Mouse (Mus musculus): ENCODE measurements at regions not wholly inside any gene's neighbourhood (a gene's known extent, or its start where the extent isn't known, plus 50 kb on each side); places are given as distances from the start of the nearest gene placed in this dataset.

DNA sequence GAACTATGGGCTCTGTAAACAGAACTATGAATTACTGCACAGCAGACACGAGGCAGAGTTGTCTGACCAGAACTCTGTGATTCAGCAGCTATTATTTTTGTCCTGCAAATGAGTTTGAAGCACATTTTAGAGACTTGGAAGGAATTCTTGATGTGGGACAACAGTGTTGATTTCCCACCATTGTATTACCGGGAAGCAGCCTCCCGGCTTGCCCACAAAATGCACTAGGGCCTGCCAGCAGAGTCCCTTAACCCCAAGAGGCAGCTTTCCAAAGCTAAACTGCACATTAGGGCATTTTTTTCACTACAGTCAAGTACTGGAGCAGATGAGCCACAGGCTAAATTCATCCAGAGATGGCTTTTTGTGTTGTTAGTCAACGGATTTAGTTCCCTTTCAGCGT is 230.8 kb upstream of the Usp25 start:
- no peak for TF ChIP-seq CTCF (IDR thresholded peaks at IDR 0.05; ENCODE audit: low read depth)
- WGBS = 67% methylated on average over 5 of the region's 5 CpGs
- Histone ChIP-seq H3K4me1 (ENCODE audit: insufficient read depth) (no peaks in the 10 kb centered on the region), H3K4me2 (no peak overlapping the region), H3K36me3 (ENCODE audit: insufficient read depth) (no peaks in the 10 kb centered on the region), H3K9me3 (ENCODE audit: low read depth, low read length) (no peaks in the 10 kb centered on the region), H3K27ac (ENCODE audit: low read depth) (no peak overlapping the region), H3K4me3 (ENCODE audit: low read depth, low read length) (no peak overlapping the region), H3K27me3 (ENCODE audit: insufficient read depth, low read length) (no peaks in the 10 kb centered on the region), H3K9ac (no peak overlapping the region)
- DNase-seq = no peak
- no peak for ATAC-seq (ENCODE audit: insufficient read depth)

DNA sequence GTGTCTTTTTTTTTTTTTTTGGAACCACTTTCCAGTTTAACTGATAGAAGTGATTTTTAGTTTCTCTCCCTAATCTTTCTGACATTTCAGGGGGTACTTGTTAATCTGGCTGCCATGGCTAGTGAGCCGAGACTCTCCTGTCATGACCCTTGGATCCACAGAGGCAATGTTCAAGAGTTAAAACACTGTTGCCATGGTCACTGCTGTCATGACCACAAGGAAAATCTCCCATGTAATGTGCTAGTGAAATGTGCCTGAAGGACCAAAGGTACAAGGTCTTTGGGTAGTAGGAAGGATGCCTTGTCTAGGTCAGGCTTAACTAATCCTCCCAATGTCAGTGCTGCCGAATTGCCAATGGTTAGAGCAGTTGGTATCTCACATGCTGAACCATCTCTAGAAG is 237.7 kb upstream of the Usp25 start:
- H3K36me3 ChIP-seq (ENCODE audit: insufficient read depth) = no peaks in the 10 kb centered on the region
- H3K27ac ChIP-seq (ENCODE audit: low read depth) = no peak overlapping the region
- TF ChIP-seq CTCF (IDR thresholded peaks at IDR 0.05; ENCODE audit: low read depth) = no peak
- H3K9ac ChIP-seq = no peak overlapping the region
- no peaks in the 10 kb centered on the region for H3K27me3 ChIP-seq (ENCODE audit: insufficient read depth, low read length)
- WGBS = 55% methylated on average over 2 of the region's 2 CpGs
- no peak overlapping the region for H3K4me3 ChIP-seq (ENCODE audit: low read depth, low read length)
- H3K4me2 ChIP-seq = no peak overlapping the region
- no peaks in the 10 kb centered on the region for H3K9me3 ChIP-seq (ENCODE audit: low read depth, low read length)
- DNase-seq (no peak), ATAC-seq (ENCODE audit: insufficient read depth) (no peak)
- H3K4me1 ChIP-seq (ENCODE audit: insufficient read depth) = no peaks in the 10 kb centered on the region

DNA sequence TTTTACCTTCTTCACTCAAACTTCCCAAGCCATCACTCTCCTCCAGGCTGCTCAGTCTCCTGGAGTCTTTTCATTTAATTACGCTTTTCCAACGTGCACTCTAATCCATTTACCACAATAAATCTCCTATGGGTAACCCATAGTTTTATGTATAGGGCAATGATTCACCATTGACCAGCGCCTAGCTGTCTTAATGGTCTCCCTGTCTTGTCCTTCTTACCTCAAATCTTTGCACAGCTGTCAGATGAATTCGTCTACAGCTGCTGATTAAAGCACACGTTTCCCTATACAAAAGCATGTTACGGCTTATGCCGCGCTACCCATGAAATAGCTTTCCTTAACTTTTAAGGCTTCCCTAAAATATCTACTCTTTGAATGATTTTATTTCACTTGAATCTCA is 239.5 kb upstream of the Usp25 start:
- Histone ChIP-seq H3K4me3 (ENCODE audit: low read depth, low read length) (no peak overlapping the region), H3K9me3 (ENCODE audit: low read depth, low read length) (no peaks in the 10 kb centered on the region), H3K27me3 (ENCODE audit: insufficient read depth, low read length) (no peaks in the 10 kb centered on the region), H3K36me3 (ENCODE audit: insufficient read depth) (no peaks in the 10 kb centered on the region), H3K9ac (no peak overlapping the region), H3K4me1 (ENCODE audit: insufficient read depth) (no peaks in the 10 kb centered on the region), H3K4me2 (no peak overlapping the region), H3K27ac (ENCODE audit: low read depth) (no peak overlapping the region)
- DNase-seq = no peak
- TF ChIP-seq CTCF (IDR thresholded peaks at IDR 0.05; ENCODE audit: low read depth) = no peak
- 69% methylated on average over 8 of the region's 8 CpGs for WGBS
- ATAC-seq (ENCODE audit: insufficient read depth) = no peak

DNA sequence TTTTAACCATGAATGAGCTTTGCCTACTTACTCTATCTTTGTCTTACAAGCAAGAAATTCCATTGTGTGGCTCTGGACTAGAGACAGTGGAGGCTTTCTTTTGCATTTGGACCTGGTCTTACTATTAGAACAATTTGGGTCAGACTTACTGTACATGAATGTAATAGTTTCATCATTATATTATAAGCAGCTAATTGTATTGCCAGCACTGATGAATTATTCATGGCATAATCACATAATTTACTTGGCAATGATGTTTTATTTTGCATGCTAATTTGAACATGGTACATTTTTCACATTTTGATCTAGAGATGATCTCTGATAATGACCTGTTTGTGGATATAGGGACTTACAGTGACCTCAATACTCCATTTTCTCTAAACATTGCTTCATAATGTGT is 240.0 kb upstream of the Usp25 start:
- H3K27ac ChIP-seq (ENCODE audit: low read depth) = no peak overlapping the region
- ATAC-seq (ENCODE audit: insufficient read depth) (no peak), DNase-seq (no peak)
- no peaks in the 10 kb centered on the region for H3K9me3 ChIP-seq (ENCODE audit: low read depth, low read length)
- H3K4me2 ChIP-seq = no peak overlapping the region
- H3K4me3 ChIP-seq (ENCODE audit: low read depth, low read length) = no peak overlapping the region
- H3K27me3 ChIP-seq (ENCODE audit: insufficient read depth, low read length) = no peaks in the 10 kb centered on the region
- no peak overlapping the region for H3K9ac ChIP-seq
- H3K36me3 ChIP-seq (ENCODE audit: insufficient read depth) = no peaks in the 10 kb centered on the region
- TF ChIP-seq CTCF (IDR thresholded peaks at IDR 0.05; ENCODE audit: low read depth) = no peak
- no peaks in the 10 kb centered on the region for H3K4me1 ChIP-seq (ENCODE audit: insufficient read depth)

DNA sequence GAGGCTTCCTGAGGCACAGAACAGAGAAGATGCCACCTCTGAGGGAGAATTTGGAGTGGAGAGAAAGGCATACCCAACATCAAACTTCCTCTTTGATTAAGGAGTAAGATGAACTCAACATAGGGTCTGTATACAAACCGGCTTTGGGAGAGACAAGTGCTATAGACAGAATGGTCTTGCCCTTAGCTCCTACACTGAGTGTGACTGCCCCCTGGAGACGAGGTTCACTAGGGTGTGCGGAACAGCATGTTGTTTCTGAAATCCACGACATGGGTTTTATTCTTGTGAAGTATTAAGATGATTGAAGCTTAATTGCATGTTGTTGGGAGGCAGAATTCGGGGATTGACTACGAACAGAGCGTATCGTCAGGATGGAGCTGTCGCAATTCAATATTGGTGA is 244.9 kb upstream of the Usp25 start:
- peak; percentile 62 for DNase-seq
- WGBS = 71% methylated on average over 9 of the region's 9 CpGs

DNA sequence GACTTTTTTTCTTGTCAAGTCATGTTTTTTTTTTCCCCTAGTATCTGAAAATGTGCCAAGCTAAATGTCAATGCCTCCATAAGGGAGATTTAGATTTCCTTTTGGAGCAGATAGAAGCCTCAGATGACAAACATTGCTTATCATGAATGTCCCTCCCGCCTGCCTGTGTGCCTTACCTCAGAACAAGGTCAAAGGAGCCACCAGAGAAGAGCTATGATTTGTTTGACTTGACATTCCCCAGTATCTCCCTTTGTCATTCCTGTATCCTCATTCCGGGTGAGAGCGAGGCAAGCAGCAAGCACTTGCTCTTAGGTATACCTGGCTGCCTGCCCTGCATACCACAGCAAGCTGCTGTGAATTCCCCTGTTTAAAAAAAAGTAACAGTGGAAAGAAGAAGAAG is 246.9 kb upstream of the Usp25 start:
- WGBS = 46% methylated on average over 3 of the region's 3 CpGs
- ATAC-seq (ENCODE audit: insufficient read depth) = no peak
- peak; percentile 40 for DNase-seq

More for the DNA sequence above, 244.9 kb upstream of the Usp25 start:
- Histone ChIP-seq H3K4me3 (ENCODE audit: low read depth, low read length) (no peak overlapping the region), H3K27me3 (ENCODE audit: insufficient read depth, low read length) (no peaks in the 10 kb centered on the region), H3K4me1 (ENCODE audit: insufficient read depth) (peaks cover 4% of the 10 kb centered on the region; the same call in 1 of the 2 replicates), H3K27ac (ENCODE audit: low read depth) (no peak overlapping the region), H3K9ac (no peak overlapping the region), H3K36me3 (ENCODE audit: insufficient read depth) (no peaks in the 10 kb centered on the region), H3K9me3 (ENCODE audit: low read depth, low read length) (no peaks in the 10 kb centered on the region), H3K4me2 (no peak overlapping the region)
- peak; percentile 61 for TF ChIP-seq CTCF (IDR thresholded peaks at IDR 0.05; ENCODE audit: low read depth)
- peak; percentile 65; the same call in 1 of the 2 replicates for ATAC-seq (ENCODE audit: insufficient read depth)

DNA sequence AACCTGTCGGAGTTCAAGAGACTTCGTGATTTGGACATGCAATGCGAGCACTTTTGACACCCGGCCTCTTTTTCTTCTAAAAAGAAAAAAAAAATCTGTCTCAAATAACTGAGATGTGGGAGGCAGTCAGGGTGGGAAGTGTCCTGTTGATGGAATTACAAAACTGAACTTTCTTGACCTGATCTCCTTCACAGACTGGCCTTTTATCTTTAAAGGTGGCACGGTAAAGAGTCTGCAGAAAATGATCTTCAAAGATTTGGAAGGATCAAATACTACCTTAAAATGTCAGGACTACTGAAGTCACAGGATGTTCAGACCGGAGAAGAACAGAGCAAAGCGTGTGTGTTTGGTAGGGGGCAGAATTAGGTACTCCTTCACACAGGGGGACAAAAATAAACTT is 248.0 kb upstream of the Usp25 start:
- no peaks in the 10 kb centered on the region for H3K9me3 ChIP-seq (ENCODE audit: low read depth, low read length)
- DNase-seq = no peak
- H3K4me3 ChIP-seq (ENCODE audit: low read depth, low read length) = no peak overlapping the region
- no peak overlapping the region for H3K27ac ChIP-seq (ENCODE audit: low read depth)
- no peak overlapping the region for H3K9ac ChIP-seq
- 14% methylated on average over 7 of the region's 7 CpGs for WGBS
- no peaks in the 10 kb centered on the region for H3K36me3 ChIP-seq (ENCODE audit: insufficient read depth)
- peaks cover 4% of the 10 kb centered on the region for H3K4me1 ChIP-seq (ENCODE audit: insufficient read depth)
- TF ChIP-seq CTCF (IDR thresholded peaks at IDR 0.05; ENCODE audit: low read depth) = no peak
- H3K27me3 ChIP-seq (ENCODE audit: insufficient read depth, low read length) = no peaks in the 10 kb centered on the region
- 0 out of 2 replicates have a peak overlapping the region, but pooled peaks have one; percentile 16 for H3K4me2 ChIP-seq
- no peak for ATAC-seq (ENCODE audit: insufficient read depth)

More for the DNA sequence above, 246.9 kb upstream of the Usp25 start:
- Histone ChIP-seq H3K27ac (ENCODE audit: low read depth) (no peak overlapping the region), H3K4me1 (ENCODE audit: insufficient read depth) (peaks cover 4% of the 10 kb centered on the region), H3K9me3 (ENCODE audit: low read depth, low read length) (no peaks in the 10 kb centered on the region), H3K4me2 (no peak overlapping the region), H3K4me3 (ENCODE audit: low read depth, low read length) (no peak overlapping the region), H3K9ac (no peak overlapping the region), H3K27me3 (ENCODE audit: insufficient read depth, low read length) (no peaks in the 10 kb centered on the region), H3K36me3 (ENCODE audit: insufficient read depth) (no peaks in the 10 kb centered on the region)
- TF ChIP-seq CTCF (IDR thresholded peaks at IDR 0.05; ENCODE audit: low read depth) = no peak

DNA sequence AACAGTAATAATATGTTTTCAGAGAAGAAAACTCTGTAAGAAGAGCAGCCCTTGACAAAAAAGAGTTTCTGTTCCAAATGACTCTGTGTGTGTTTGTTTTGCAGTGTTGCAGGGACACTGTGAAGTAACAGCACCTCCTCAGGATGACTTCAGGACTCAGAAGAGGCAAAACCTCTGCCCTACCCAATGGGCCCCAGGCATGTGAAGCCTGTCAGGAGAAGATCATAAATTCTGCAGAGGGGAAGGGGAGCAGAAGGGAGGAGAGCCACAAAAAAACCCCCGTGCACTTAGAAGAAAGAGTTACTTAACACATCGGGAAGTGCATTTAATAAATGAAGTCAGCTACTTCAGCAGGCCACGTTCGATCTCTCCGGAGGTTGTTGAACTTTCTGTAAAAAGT is 248.5 kb upstream of the Usp25 start:
- ATAC-seq (ENCODE audit: insufficient read depth) (no peak), DNase-seq (no peak)
- 8% methylated on average over 5 of the region's 5 CpGs for whole genome bisulfite sequencing
- peaks cover 4% of the 10 kb centered on the region for H3K4me1 ChIP-seq (ENCODE audit: insufficient read depth)
- no peaks in the 10 kb centered on the region for H3K36me3 ChIP-seq (ENCODE audit: insufficient read depth)
- H3K4me3 ChIP-seq (ENCODE audit: low read depth, low read length) = no peak overlapping the region
- no peaks in the 10 kb centered on the region for H3K9me3 ChIP-seq (ENCODE audit: low read depth, low read length)
- no peaks in the 10 kb centered on the region for H3K27me3 ChIP-seq (ENCODE audit: insufficient read depth, low read length)
- 0 out of 2 replicates have a peak overlapping the region, but pooled peaks have one; percentile 16 for H3K4me2 ChIP-seq
- H3K27ac ChIP-seq (ENCODE audit: low read depth) = no peak overlapping the region
- no peak overlapping the region for H3K9ac ChIP-seq
- TF ChIP-seq CTCF (IDR thresholded peaks at IDR 0.05; ENCODE audit: low read depth) = no peak

Data from lung, embryonic 14.5 days (tissue).